Mouse (Mus musculus) c-Kit-negative CD71-positive TER-119-positive erythroid progenitor cells, embryonic 14.5 days (primary cell): ENCODE measurements around the gene Krtap5-1.
"Not testable (repeated sequence)": the region's sequence is repeated elsewhere in the genome, so short reads cannot be mapped to it uniquely, and the experiment has no call there.

ENCODE experiments used
- DNase-seq: peaks from one replicate; pipeline ENCODE4 v3.0.0-alpha.2; 2013; ENCODE audit warnings: low read depth, low spot score

Gene Krtap5-1

GRCm38 (mm10) chr7:142297018-142297417 is at the start of gene Krtap5-1:
Gene Krtap5-1 (minus strand): TSS chr7:142297118.
- not testable (repeated sequence) for DNase-seq

GRCm38 (mm10) chr7:142342247-142342640 is 45.3 kb upstream of the Krtap5-1 start:
- no peak for DNase-seq

- DNase-seq, result no peak
These were observed 44.8 kb upstream of the Krtap5-1 start for GRCm38 (mm10) chr7:142341564-142342246.

- no peak for DNase-seq
These were observed 43.5 kb upstream of the Krtap5-1 start for GRCm38 (mm10) chr7:142340269-142340970.

GRCm38 (mm10) chr7:142335151-142335550 is 38.2 kb upstream of the Krtap5-1 start:
- DNase-seq, result no peak

- DNase-seq, result peak; percentile 75
These were observed 37.3 kb upstream of the Krtap5-1 start for GRCm38 (mm10) chr7:142334246-142334645.

GRCm38 (mm10) chr7:142332741-142333140 is 35.8 kb upstream of the Krtap5-1 start:
- not testable (repeated sequence) for DNase-seq

GRCm38 (mm10) chr7:142331281-142331680 is 34.4 kb upstream of the Krtap5-1 start:
- DNase-seq, result no peak

GRCm38 (mm10) chr7:142330271-142330724 is 33.4 kb upstream of the Krtap5-1 start:
- DNase-seq, result no peak

GRCm38 (mm10) chr7:142328507-142328906 is 31.6 kb upstream of the Krtap5-1 start:
- no peak for DNase-seq

- no peak for DNase-seq
These were observed 30.0 kb upstream of the Krtap5-1 start for GRCm38 (mm10) chr7:142326714-142327445.

GRCm38 (mm10) chr7:142323396-142324117 is 26.6 kb upstream of the Krtap5-1 start:
- DNase-seq, result no peak

GRCm38 (mm10) chr7:142322641-142323040 is 25.7 kb upstream of the Krtap5-1 start:
- DNase-seq, result no peak

GRCm38 (mm10) chr7:142321637-142322306 is 24.9 kb upstream of the Krtap5-1 start:
- not testable (repeated sequence) for DNase-seq

- no peak for DNase-seq
These were observed 24.0 kb upstream of the Krtap5-1 start for GRCm38 (mm10) chr7:142320906-142321305.

- no peak for DNase-seq
These were observed 22.2 kb upstream of the Krtap5-1 start for GRCm38 (mm10) chr7:142319124-142319523.

- no peak for DNase-seq
These were observed 20.3 kb upstream of the Krtap5-1 start for GRCm38 (mm10) chr7:142317216-142317615.

GRCm38 (mm10) chr7:142316558-142316957 is 19.6 kb upstream of the Krtap5-1 start:
- peak; percentile 24 for DNase-seq

- DNase-seq, result no peak
These were observed 17.8 kb upstream of the Krtap5-1 start for GRCm38 (mm10) chr7:142314600-142315285.

- not testable (repeated sequence) for DNase-seq
These were observed 7.0 kb upstream of the Krtap5-1 start for GRCm38 (mm10) chr7:142303929-142304328.
